12 mouse cellular contexts compared by ENCODE assay signal in genomic region chr1:191741635-191742034, GRCm38 (mm10).
"Had no signal": no experiment of that assay in that cellular context is flagged by ENCODE, and none has a peak within 500 bp of the region (broad histone marks: within the 10 kb centered on the region; RNA-seq: fewer than 3 reads in every experiment).

No protein-coding gene starts in this region.

- DNase-seq: layer of hippocampus, adult 9-11 months; layer of hippocampus, postnatal 36 days; lung, adult 18-20 months; retina, postnatal 1 day; thymus, postnatal 4 days had no signal

- H3K27me3 ChIP-seq: hindbrain, embryonic 13.5 days; limb, embryonic 15.5 days; midbrain, embryonic 12.5 days; neural tube, embryonic 13.5 days had no signal

- H3K4me3 ChIP-seq: hindbrain, embryonic 13.5 days; limb, embryonic 15.5 days; midbrain, embryonic 12.5 days; neural tube, embryonic 13.5 days had no signal

- H3K4me1 ChIP-seq: hindbrain, embryonic 13.5 days; midbrain, embryonic 12.5 days; neural tube, embryonic 13.5 days had no signal

- ATAC-seq: hindbrain, postnatal 0 days; midbrain, embryonic 16.5 days had no signal

- H3K36me3 ChIP-seq: hindbrain, embryonic 13.5 days had no signal

- H3K27ac ChIP-seq: hindbrain, embryonic 13.5 days; hindbrain, postnatal 0 days; limb, embryonic 15.5 days; midbrain, embryonic 12.5 days; neural tube, embryonic 13.5 days; stomach, postnatal 0 days had no signal

- H3K9me3 ChIP-seq: hindbrain, embryonic 13.5 days; limb, embryonic 15.5 days; midbrain, embryonic 12.5 days; neural tube, embryonic 13.5 days had no signal

- H3K4me2 ChIP-seq: hindbrain, embryonic 13.5 days; limb, embryonic 15.5 days; midbrain, embryonic 12.5 days; neural tube, embryonic 13.5 days had no signal

- H3K9ac ChIP-seq: hindbrain, embryonic 13.5 days; limb, embryonic 15.5 days; midbrain, embryonic 12.5 days; neural tube, embryonic 13.5 days had no signal
